Mouse (Mus musculus): Measurements from ENCODE around the gene Gtf3c5. TPM values are rescaled to one million over a fixed set of nuclear protein-coding genes. Genes with fewer than 3 reads are reported as not detected.

Gtf3c5 gene
- total and polyA plus RNA-seq, 3 experiments: 22.5 to 50.2 TPM; not detected in 1

DNA sequence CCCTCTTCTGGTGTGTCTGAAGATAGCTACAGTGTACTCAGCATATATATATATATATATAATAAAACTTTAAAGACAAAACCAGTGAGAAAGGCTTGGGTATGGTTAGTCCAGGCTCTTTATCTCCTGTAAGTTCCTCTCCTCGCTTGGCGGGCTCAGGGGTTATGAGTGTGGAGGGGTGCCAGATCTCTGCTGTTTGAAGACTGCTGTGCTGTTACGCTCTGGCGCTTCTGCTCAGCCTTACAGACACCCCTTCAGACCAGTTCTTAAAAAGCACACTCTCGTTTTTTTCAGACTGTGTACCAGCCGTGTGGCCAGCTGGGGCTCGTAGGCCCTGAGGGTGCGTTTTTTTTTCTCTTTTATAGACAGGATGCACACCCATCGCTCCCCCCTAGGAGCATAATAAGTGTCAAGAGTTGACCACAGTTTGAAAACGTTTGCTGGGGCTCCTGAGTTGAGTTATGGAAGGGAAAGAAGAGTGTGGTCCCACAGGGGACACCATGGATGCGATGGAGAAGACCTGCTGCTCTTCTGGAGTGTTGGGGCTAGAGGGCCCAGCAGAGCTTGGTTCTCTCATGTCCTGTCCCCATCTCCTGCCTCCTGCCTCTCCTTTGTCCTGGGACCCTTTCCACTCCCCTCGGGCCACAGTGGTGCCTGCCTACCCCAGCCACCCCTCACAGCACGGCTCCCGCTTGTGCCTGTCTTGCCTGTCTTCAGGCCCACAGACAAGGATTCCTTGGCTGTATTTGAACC is 22.4 kb upstream of the Gtf3c5 start (continued):
- TF ChIP-seq RAD21 (IDR thresholded peaks at IDR 0.05; ENCODE audit: low read depth, low read length) (no peak), USF2 (IDR thresholded peaks at IDR 0.05; ENCODE audit: borderline replicate concordance in 1 of 2, insufficient read depth in 1 of 2, low read depth in 1 of 2, low read length in 2 of 2) (no peak), CTCF (IDR thresholded peaks at IDR 0.05 in 2 of 3, conservative IDR thresholded peaks at IDR 0.05 in 1 of 3; ENCODE audit: control insufficient read depth in 1 of 3, insufficient read depth in 1 of 3, low read depth in 2 of 3, low read length in 3 of 3, poor library complexity in 1 of 3, severe bottlenecking in 1 of 3) (no peak)

DNA sequence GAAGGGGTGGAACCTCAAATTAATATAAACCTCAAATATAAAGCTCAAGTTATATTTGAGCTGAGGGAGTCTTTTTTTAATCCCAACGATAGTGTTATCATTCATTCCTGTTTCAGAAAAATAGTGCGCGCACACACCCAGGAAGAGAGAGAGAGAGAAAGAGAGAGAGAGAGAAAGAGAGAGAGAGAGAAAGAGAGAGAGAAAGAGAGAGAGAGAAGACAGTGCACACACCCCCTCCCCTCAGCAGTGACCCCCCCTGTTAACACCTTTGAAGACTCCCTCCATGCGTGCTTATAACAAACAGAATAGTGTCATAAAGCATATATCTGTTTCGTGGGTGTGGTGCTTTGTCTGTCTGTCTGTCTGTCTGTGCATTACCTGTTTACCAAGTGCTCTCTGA is 20.0 kb upstream of the Gtf3c5 start:
- H3K4me1 ChIP-seq (ENCODE audit: control insufficient read depth in 1 of 2, insufficient read depth in 2 of 2, low read length in 2 of 2): peaks cover 39 to 79% of the 10 kb centered on the region in 2 experiments
- no peaks in the 10 kb centered on the region for H3K9me3 ChIP-seq (replicated peaks; ENCODE audit: insufficient read depth, low read length)
- no peaks in the 10 kb centered on the region for H3K27me3 ChIP-seq (ENCODE audit: control insufficient read depth in 1 of 2, insufficient read depth in 2 of 2, low read length in 2 of 2)
- DNase-seq (ENCODE audit: low read depth, low spot score): peak; percentile 70
- H3K4me3 ChIP-seq (ENCODE audit: control insufficient read depth in 1 of 2, insufficient read depth in 1 of 2, low read depth in 2 of 2, low read length in 2 of 2): no peak overlapping the region
- peak overlapping the region; percentile 33 for H3K9ac ChIP-seq (ENCODE audit: control insufficient read depth, low read depth, low read length, poor library complexity, severe bottlenecking)
- H3K27ac ChIP-seq (ENCODE audit: control insufficient read depth, low read depth, low read length): peak overlapping the region; percentile 94
- H3K36me3 ChIP-seq (ENCODE audit: control insufficient read depth in 1 of 2, insufficient read depth in 2 of 2, low read length in 2 of 2): peaks cover 0 to 76% of the 10 kb centered on the region in 2 experiments; a peak in 3 of 4 replicates
- TF ChIP-seq SIN3A (IDR thresholded peaks at IDR 0.05; ENCODE audit: low read length) (peak; percentile 71), MEF2A (IDR thresholded peaks at IDR 0.05; ENCODE audit: extremely low read depth, insufficient replicate concordance, low read depth, low read length, poor library complexity, severe bottlenecking) (peak; percentile 77; the same call in 1 of the 2 replicates), RCOR1 (IDR thresholded peaks at IDR 0.05; ENCODE audit: low read depth, low read length) (peak; percentile 71; the same call in 1 of the 2 replicates), JUND (IDR thresholded peaks at IDR 0.05; ENCODE audit: low read depth, low read length) (peak; percentile 97), MAZ (IDR thresholded peaks at IDR 0.05; ENCODE audit: low read depth, low read length) (peak; percentile 77), CTCF (IDR thresholded peaks at IDR 0.05 in 2 of 3, conservative IDR thresholded peaks at IDR 0.05 in 1 of 3; ENCODE audit: control insufficient read depth in 1 of 3, insufficient read depth in 1 of 3, low read depth in 2 of 3, low read length in 3 of 3, poor library complexity in 1 of 3, severe bottlenecking in 1 of 3) (no peak), MYC (IDR thresholded peaks at IDR 0.05; ENCODE audit: low read depth, low read length) (peak; percentile 45; the same call in 1 of the 2 replicates), GABPA (IDR thresholded peaks at IDR 0.05; ENCODE audit: low read depth, low read length) (no peak), EP300 (IDR thresholded peaks at IDR 0.05; ENCODE audit: low read depth in 1 of 2, low read length in 2 of 2) (peak; percentile 55 to 86), GATA1 (IDR thresholded peaks at IDR 0.05; ENCODE audit: low read depth, low read length) (peak; percentile 63), USF1 (IDR thresholded peaks at IDR 0.05; ENCODE audit: low read depth, low read length) (no peak), MYB (IDR thresholded peaks at IDR 0.05; ENCODE audit: low read depth, low read length) (no peak), MXI1 (IDR thresholded peaks at IDR 0.05; ENCODE audit: low read depth, low read length) (0 out of 2 replicates have a peak, but pooled peaks have one; percentile 11), TCF12 (IDR thresholded peaks at IDR 0.05; ENCODE audit: low read depth, low read length) (peak; percentile 79), RAD21 (IDR thresholded peaks at IDR 0.05; ENCODE audit: low read depth, low read length) (no peak), TAL1 (IDR thresholded peaks at IDR 0.05; ENCODE audit: low read length) (no peak), KAT2A (conservative IDR thresholded peaks at IDR 0.05; ENCODE audit: low read depth, low read length) (peak; percentile 36; the same call in 1 of the 2 replicates), HCFC1 (IDR thresholded peaks at IDR 0.05; ENCODE audit: low read depth, low read length) (no peak), POLR2AphosphoS2 (IDR thresholded peaks at IDR 0.05; ENCODE audit: low read length) (peak; percentile 57; the same call in 1 of the 2 replicates), ETS1 (IDR thresholded peaks at IDR 0.05; ENCODE audit: low read depth, low read length) (peak; percentile 84), POLR2AphosphoS5 (IDR thresholded peaks at IDR 0.05; ENCODE audit: borderline replicate concordance, low read depth, low read length) (peak; percentile 61; the same call in 1 of the 2 replicates), TBP (IDR thresholded peaks at IDR 0.05; ENCODE audit: low read depth, low read length) (peak; percentile 58; the same call in 1 of the 2 replicates), ELF1 (IDR thresholded peaks at IDR 0.05; ENCODE audit: low read depth, low read length) (no peak), CHD1 (IDR thresholded peaks at IDR 0.05; ENCODE audit: low read depth, low read length) (no peak), UBTF (IDR thresholded peaks at IDR 0.05; ENCODE audit: borderline replicate concordance, insufficient read depth, low read depth, low read length) (no peak), E2F4 (IDR thresholded peaks at IDR 0.05; ENCODE audit: borderline replicate concordance, low read depth, low read length) (no peak), MAX (IDR thresholded peaks at IDR 0.05; ENCODE audit: low read length) (peak; percentile 68), ZKSCAN1 (IDR thresholded peaks at IDR 0.05; ENCODE audit: low read depth, low read length) (no peak), POLR2A (IDR thresholded peaks at IDR 0.05; ENCODE audit: control insufficient read depth in 1 of 2, insufficient read depth in 1 of 2, low read depth in 1 of 2, low read length in 2 of 2, poor library complexity in 1 of 2) (peak in 1 of 2 experiments; percentile 25; a peak in 2 of 4 replicates)
- peaks cover 2% of the 10 kb centered on the region; the same call in 1 of the 2 replicates for H3K79me2 ChIP-seq (ENCODE audit: control insufficient read depth, insufficient read depth, low read length, poor library complexity)

Measured in MEL (cell line).